Mouse (Mus musculus) hematopoietic stem cell, adult 5-6 weeks (primary cell): Measurements from ENCODE around the gene Pcp4l1. TPM values are rescaled to one million over a fixed set of nuclear protein-coding genes. Genes with fewer than 3 reads are reported as not detected.

ENCODE experiments used
- ATAC-seq, 2 experiments: fragments of 125-278 bp in 1 of 2; replicated peaks in 1 of 2; 2 replicates each; pipeline ENCODE4 v1.8.0; 2016 to 2017; ENCODE audit warnings: inconsistent platforms in 2 of 2, mild to moderate bottlenecking in 2 of 2, moderate number of reproducible peaks in 2 of 2, low read depth in 1 of 2, moderate TSS enrichment in 1 of 2; ENCODE audit not compliant: low FRiP score in 2 of 2, poor library complexity in 2 of 2, severe bottlenecking in 2 of 2, insufficient read depth in 1 of 2, low TSS enrichment in 1 of 2
- total RNA-seq: library from RNA; stranded (forward); fragments of 172-1452, 232-1000 nt; gene quantifications from 2 replicates; pipeline ENCODE4 v1.2.3, GENCODE M21; 2017

Pcp4l1 gene
- total RNA-seq, 1 experiment from 2014 or later: 46.5 TPM

GRCm38 (mm10) chr1:171193911-171194830, 1.9 kb downstream of the Pcp4l1 start:
- no peak for ATAC-seq

DNA sequence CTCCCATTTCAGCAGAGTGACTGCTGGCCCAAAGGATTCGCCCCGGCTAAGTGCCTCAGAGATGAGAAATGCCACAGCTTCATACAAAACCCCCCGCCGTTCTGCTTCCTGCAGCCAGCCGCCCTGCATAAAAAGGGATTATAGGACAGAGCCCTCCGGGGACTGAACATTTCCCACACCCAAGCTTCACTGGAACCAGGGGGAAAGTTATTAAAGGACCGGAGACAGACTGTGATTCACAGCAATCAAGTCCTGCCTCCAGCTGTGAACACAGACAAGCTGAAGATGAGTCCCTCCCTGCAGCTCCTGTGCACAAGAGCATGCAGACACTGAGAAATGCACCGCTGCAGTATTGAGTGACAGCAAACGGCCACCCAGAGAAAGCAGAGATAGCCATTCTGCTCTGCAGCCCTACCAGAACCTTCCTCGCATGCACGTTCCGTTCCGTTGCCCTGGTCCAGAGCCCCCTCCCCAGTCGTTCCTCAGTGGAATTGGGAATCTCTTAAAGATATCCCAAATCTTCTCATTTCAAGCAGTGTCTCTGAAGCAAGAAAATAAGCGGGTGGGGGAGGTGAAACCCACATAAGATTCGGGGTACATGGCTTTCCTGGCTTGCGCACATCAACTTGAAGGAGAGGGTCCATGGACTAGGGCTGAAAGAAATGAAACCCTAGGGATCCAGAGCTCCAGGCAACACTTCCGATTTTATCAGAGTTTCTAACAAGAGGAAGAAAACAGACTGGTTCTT, 2.8 kb downstream of the Pcp4l1 start:
- no peak for ATAC-seq

DNA sequence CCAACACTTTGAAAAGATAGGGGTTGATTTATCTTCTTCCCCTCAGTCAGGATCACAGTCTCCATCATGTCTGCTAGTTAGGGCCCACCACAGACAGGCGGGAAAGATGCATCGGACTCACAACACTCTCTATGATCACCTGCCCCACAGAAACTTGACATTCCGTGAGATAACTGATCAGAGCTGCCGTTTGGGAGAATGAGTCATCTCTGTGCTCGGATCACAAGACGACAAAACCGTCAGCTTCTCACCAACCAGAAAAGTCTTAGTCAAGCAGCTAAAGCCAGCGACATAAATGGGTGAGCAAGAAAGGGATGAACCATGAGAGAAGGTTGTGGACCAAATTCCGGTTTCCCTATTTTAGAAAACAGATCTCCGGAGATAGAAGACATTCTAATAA, 3.8 kb downstream of the Pcp4l1 start:
- no peak for ATAC-seq

GRCm38 (mm10) chr1:171190832-171191231, 5.2 kb downstream of the Pcp4l1 start:
- no peak for ATAC-seq

DNA sequence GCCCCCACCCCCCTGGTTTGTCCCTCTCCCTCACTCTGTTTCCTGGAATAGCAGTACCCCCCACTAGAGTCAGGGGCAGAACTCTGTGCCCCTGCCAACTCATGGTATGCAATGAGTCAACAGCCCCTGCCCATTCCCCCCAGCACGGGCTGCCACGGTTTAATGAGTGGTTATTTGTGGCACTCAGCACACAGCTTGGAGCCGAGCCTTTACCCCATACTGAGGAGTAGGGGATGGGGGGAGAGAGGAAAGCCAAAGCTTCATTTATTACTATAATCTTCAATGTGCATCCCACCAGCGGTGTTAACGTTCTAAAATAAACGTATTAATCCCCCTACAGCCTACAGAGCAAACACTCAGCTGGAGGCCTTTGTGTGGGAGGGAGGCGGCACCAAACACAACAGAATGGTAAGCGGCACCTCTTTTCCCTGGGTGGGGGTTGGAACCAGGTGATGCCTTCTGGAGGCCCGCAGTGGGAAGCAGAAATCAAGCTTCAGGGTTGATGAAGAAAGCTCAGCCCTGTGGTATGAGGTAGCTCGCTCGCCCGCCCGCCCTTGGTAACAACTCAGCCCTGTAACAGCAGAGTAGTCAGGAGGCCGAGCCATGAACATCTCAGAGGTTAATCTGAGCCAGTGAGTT, 6.5 kb downstream of the Pcp4l1 start:
- no peak for ATAC-seq

GRCm38 (mm10) chr1:171189046-171189445, 7.0 kb downstream of the Pcp4l1 start:
- no peak for ATAC-seq

DNA sequence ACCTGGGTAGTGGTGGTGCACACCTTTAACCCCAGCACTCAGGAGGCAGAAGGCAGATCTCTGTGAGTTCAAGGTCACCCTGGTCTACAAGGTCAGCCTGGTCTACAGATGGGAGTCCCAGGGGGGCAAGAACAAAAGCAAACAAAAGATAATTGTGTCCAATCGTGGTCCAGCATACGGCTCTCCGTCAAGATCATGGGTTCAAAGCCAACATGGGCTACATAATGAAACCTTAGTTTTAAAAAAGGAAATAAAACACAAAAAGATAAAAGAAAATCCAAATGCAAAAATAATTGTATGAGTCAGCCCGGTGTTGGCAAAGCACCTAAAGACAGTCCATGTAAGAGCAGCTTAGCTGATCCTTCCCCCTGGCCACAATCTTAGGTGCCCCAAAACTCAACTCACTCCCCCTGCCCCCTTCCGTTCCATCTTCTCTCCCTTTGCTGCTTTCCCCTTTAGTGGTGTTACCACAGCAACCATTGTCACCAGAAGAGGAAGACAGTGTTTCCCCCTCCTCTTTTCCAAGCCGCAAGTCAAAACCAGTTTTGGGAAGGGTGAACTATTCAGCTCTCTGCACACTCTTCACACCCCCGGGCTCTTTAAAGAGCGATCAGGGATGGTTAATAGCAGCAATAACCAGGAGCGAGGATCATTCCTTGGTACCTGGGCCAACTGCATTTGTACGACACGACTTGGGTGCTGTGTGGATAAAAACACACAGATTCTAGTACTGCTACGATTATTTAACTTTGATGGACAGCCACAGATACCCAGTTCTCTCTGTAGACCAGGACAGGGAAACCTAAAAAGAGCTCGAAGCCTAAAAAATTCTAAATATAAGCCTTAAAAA, 8.0 kb downstream of the Pcp4l1 start:
- ATAC-seq: peak; percentile 56

DNA sequence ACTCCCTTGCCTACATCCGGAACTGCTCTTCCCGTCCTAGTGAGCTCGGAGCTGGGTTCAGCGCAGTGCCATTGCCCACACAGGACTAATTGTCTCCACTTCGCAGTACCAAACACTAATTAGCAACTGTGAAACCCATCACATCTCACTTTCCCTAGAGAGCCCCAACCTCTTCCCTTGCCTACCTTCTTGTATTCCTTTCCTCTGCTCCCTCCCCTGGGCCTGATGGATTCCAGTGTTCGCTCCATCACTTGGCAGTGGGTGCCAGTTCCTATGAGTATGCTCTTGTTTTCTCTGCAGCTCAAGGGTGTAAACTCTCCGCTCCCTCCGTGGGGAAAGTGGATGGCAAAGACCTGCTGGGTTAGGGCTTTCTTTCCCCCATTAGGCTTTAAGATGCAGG, 10.4 kb downstream of the Pcp4l1 start:
- ATAC-seq: no peak

DNA sequence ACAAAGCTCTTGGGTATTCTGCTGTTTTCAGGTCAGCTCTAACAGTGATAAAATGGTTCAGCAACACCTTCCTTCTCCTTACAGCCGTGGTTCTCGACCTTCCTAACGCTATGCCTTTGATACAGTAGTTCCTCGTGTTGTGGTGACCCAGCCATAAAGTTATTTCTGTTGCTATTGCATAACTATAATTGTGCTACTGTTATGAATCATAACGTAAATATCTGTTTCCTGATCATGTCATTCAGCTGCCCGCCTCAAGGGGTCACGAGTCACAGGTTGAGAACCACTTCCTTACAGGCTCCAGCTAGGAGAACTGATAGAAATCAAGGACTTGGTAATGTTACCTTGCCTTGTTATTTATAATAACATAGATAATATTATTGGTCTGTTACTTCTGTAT, 11.8 kb downstream of the Pcp4l1 start:
- ATAC-seq: peak; percentile 72 to 80

- ATAC-seq: 0 out of 4 replicates have a peak, but pooled peaks of 1 of the 2 experiments have one; percentile 25
These were observed 12.4 kb downstream of the Pcp4l1 start for GRCm38 (mm10) chr1:171183620-171184019.

- no peak for ATAC-seq
These were observed 13.0 kb downstream of the Pcp4l1 start for GRCm38 (mm10) chr1:171183025-171183424.

DNA sequence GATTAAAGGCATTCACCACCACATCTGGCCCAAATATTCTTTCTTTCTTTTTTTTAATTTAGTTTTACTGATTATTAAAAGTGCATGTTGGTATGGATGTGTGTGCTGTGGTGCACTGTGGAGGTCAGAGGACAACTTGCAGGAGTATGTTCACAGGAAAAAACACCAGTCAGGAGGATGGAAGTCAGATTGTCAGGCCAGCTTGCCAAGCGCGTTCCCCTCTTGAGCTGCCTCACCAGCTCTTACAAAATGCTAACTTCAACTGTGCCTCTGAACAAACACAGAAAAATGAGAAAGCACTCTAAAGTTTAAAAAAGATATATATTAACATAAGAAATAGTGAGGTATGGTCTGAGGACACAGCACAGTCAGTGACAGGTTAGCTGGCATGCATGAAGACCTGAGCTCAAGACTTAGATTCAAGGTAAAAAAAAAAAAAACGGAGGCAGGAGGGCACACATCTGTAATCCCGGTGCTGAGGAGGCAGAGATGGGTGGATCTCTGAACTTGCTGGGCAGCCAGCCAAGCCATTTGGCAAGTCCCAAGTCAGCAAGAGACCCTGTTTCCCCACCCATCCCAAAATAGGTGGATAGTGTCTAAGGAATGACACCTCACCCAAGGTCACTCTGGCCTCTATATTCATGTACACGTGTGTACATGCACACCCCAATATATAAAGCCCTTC, 16.4 kb downstream of the Pcp4l1 start:
- ATAC-seq: no peak

DNA sequence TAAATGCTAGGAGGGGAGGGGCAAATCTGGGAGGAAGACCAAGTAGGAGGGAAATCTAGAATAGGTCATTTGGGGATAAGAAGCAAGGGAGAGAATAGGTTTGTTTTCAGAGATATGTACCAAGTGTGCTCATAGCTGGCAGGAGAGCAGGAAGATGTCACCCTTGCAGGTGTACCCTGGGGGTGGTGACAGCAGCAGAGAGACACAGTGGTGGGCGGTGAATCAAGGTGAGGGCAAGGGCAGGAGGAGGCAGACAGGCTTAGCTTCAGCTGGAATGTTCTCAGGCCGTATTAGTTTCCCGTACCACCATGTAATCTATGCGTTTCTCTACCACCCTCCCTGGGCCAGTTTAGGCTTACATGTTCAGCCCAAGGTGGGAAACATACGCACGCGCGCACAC, 23.3 kb downstream of the Pcp4l1 start:
- ATAC-seq: no peak

- peak in 1 of 2 experiments; percentile 45; a peak in 1 of 4 replicates for ATAC-seq
These were observed 24.9 kb downstream of the Pcp4l1 start for GRCm38 (mm10) chr1:171171138-171171537.

GRCm38 (mm10) chr1:171169913-171170312, 26.2 kb downstream of the Pcp4l1 start:
- ATAC-seq: no peak

- no peak for ATAC-seq
These were observed 27.2 kb downstream of the Pcp4l1 start for GRCm38 (mm10) chr1:171168906-171169305.
